Mouse (Mus musculus) neural tube, embryonic 13.5 days (tissue): ENCODE data around the gene Oxct1. TPM values are rescaled to one million over a fixed set of nuclear protein-coding genes. Genes with fewer than 3 reads are reported as not detected.

Experiments used
- ATAC-seq: fragments of 200-750 bp; cut with Nextera tagmentation; 2 replicates; pipeline ENCODE4 v1.8.0; 2017; ENCODE audit warnings: low read depth, mild to moderate bottlenecking, moderate TSS enrichment, moderate library complexity
- H3K27ac ChIP-seq: fragments of 300-500 bp; sonication (generic); replicated peaks from 2 replicates; pipeline ENCODE4 v1.5.1; 2015; ENCODE audit warnings: moderate library complexity, mild to moderate bottlenecking, inconsistent platforms
- H3K27me3 ChIP-seq: fragments of 300-500 bp; sonication (generic); 2 replicates; pipeline ENCODE4 v1.6.1; 2015; ENCODE audit warnings: mild to moderate bottlenecking, inconsistent platforms
- H3K36me3 ChIP-seq: fragments of 300-500 bp; sonication (generic); 2 replicates; pipeline ENCODE4 v1.6.1; 2015; ENCODE audit warnings: mild to moderate bottlenecking, inconsistent platforms
- H3K4me1 ChIP-seq: fragments of 300-500 bp; sonication (generic); replicated peaks from 2 replicates; pipeline ENCODE4 v1.6.1; 2015; ENCODE audit warnings: inconsistent platforms
- H3K4me2 ChIP-seq: fragments of 300-500 bp; sonication (generic); 2 replicates; pipeline ENCODE4 v1.6.1; 2015; ENCODE audit warnings: inconsistent platforms, mild to moderate bottlenecking, moderate library complexity
- H3K4me3 ChIP-seq: fragments of 300-500 bp; sonication (generic); 2 replicates; pipeline ENCODE4 v1.5.1; 2015; ENCODE audit warnings: mild to moderate bottlenecking, inconsistent platforms
- H3K9ac ChIP-seq: fragments of 300-500 bp; sonication (generic); 2 replicates; pipeline ENCODE4 v1.6.1; 2015; ENCODE audit warnings: moderate library complexity, mild to moderate bottlenecking, inconsistent platforms
- H3K9me3 ChIP-seq: fragments of 300-500 bp; sonication (generic); 2 replicates; pipeline ENCODE4 v1.6.1; 2016; ENCODE audit warnings: inconsistent platforms
- WGBS: fragments of 180-500 bp; shearing (Covaris S2); methylation state at CpG from one replicate; pipeline ENCODE4 v1.1.7; 2015; 5-methylcytosine and 5-hydroxymethylcytosine counted together
- polyA plus RNA-seq: library from polyadenylated mRNA; unstranded; fragments of >200 nt; fragmentation: Nextera tagmentation; extraction: Ambion mirVana; gene quantifications from 2 replicates; pipeline ENCODE4 v1.2.1, GENCODE M21; 2015

Oxct1 gene
- polyA plus RNA-seq, 1 experiment from 2014 or later = 240 TPM

- 38% methylated on average over 7 of the region's 7 CpGs for WGBS
- H3K4me1 ChIP-seq = 0 out of 2 replicates have a peak, but pooled peaks cover 2% of the 10 kb centered on the region
- no peak overlapping the region for H3K9ac ChIP-seq
- no peaks in the 10 kb centered on the region for H3K27me3 ChIP-seq
- peaks cover 18% of the 10 kb centered on the region for H3K36me3 ChIP-seq
- ATAC-seq = peak; percentile 63; the same call in 1 of the 2 replicates
- no peaks in the 10 kb centered on the region for H3K9me3 ChIP-seq
- H3K4me2 ChIP-seq = no peak overlapping the region
- H3K27ac ChIP-seq = no peak overlapping the region
- H3K4me3 ChIP-seq = no peak overlapping the region
These were observed 61.7 kb downstream of the Oxct1 start for GRCm38 (mm10) chr15:4087914-4088313.

GRCm38 (mm10) chr15:4090601-4091000, 64.4 kb downstream of the Oxct1 start:
- Histone ChIP-seq H3K9ac (no peak overlapping the region), H3K9me3 (no peaks in the 10 kb centered on the region), H3K4me3 (no peak overlapping the region), H3K27me3 (no peaks in the 10 kb centered on the region), H3K27ac (no peak overlapping the region), H3K4me1 (0 out of 2 replicates have a peak, but pooled peaks cover 2% of the 10 kb centered on the region), H3K4me2 (no peak overlapping the region), H3K36me3 (peaks cover 24% of the 10 kb centered on the region)
- WGBS = 68% methylated on average over 3 of the region's 3 CpGs
- ATAC-seq = no peak

- no peak for ATAC-seq
- Histone ChIP-seq H3K27ac (no peak overlapping the region), H3K4me3 (no peak overlapping the region), H3K9me3 (no peaks in the 10 kb centered on the region), H3K9ac (no peak overlapping the region), H3K4me2 (no peak overlapping the region), H3K4me1 (no peaks in the 10 kb centered on the region), H3K36me3 (peaks cover 25% of the 10 kb centered on the region), H3K27me3 (no peaks in the 10 kb centered on the region)
- 96% methylated on average over 2 of the region's 2 CpGs for WGBS
These were observed 66.4 kb downstream of the Oxct1 start for GRCm38 (mm10) chr15:4092586-4092985.

GRCm38 (mm10) chr15:4100341-4100921, 74.2 kb downstream of the Oxct1 start:
- Histone ChIP-seq H3K9me3 (no peaks in the 10 kb centered on the region), H3K36me3 (peaks cover 33% of the 10 kb centered on the region), H3K4me3 (no peak overlapping the region), H3K4me1 (peaks cover 13% of the 10 kb centered on the region), H3K27me3 (no peaks in the 10 kb centered on the region), H3K4me2 (no peak overlapping the region), H3K9ac (no peak overlapping the region), H3K27ac (no peak overlapping the region)
- 86% methylated on average over 10 of the region's 10 CpGs for WGBS
- ATAC-seq = no peak

- no peak overlapping the region for H3K4me2 ChIP-seq
- no peaks in the 10 kb centered on the region for H3K9me3 ChIP-seq
- no peaks in the 10 kb centered on the region for H3K27me3 ChIP-seq
- ATAC-seq = no peak
- 76% methylated on average over 10 of the region's 10 CpGs for WGBS
- H3K4me1 ChIP-seq = peaks cover 15% of the 10 kb centered on the region
- H3K9ac ChIP-seq = no peak overlapping the region
- H3K27ac ChIP-seq = no peak overlapping the region
- no peak overlapping the region for H3K4me3 ChIP-seq
- H3K36me3 ChIP-seq = peaks cover 31% of the 10 kb centered on the region
These were observed 74.8 kb downstream of the Oxct1 start for GRCm38 (mm10) chr15:4101025-4101424.

- H3K4me2 ChIP-seq = no peak overlapping the region
- no peaks in the 10 kb centered on the region for H3K9me3 ChIP-seq
- WGBS = 76% methylated on average over 12 of the region's 12 CpGs
- H3K27ac ChIP-seq = peak overlapping the region; percentile 54; the same call in 1 of the 2 replicates
- H3K9ac ChIP-seq = no peak overlapping the region
- no peak overlapping the region for H3K4me3 ChIP-seq
- no peak for ATAC-seq
- peaks cover 26% of the 10 kb centered on the region for H3K36me3 ChIP-seq
- H3K4me1 ChIP-seq = peaks cover 15% of the 10 kb centered on the region
- no peaks in the 10 kb centered on the region for H3K27me3 ChIP-seq
These were observed 78.1 kb downstream of the Oxct1 start for GRCm38 (mm10) chr15:4104319-4104718.

- WGBS = 36% methylated on average over 4 of the region's 4 CpGs
- ATAC-seq = peak; percentile 91
- H3K4me3 ChIP-seq = no peak overlapping the region
These were observed 79.3 kb downstream of the Oxct1 start for GRCm38 (mm10) chr15:4105498-4105897.

GRCm38 (mm10) chr15:4119962-4120361, 93.8 kb downstream of the Oxct1 start:
- ATAC-seq = no peak
- 81% methylated on average over 6 of the region's 6 CpGs for WGBS
- H3K4me3 ChIP-seq = no peak overlapping the region

More at GRCm38 (mm10) chr15:4105498-4105897, 79.3 kb downstream of the Oxct1 start:
- Histone ChIP-seq H3K4me2 (no peak overlapping the region), H3K4me1 (peaks cover 15% of the 10 kb centered on the region), H3K27ac (peak overlapping the region; percentile 54), H3K9ac (no peak overlapping the region), H3K9me3 (no peaks in the 10 kb centered on the region), H3K36me3 (peaks cover 19% of the 10 kb centered on the region), H3K27me3 (no peaks in the 10 kb centered on the region)

GRCm38 (mm10) chr15:4124648-4125047, 98.5 kb downstream of the Oxct1 start:
- Histone ChIP-seq H3K4me3 (no peak overlapping the region), H3K9ac (no peak overlapping the region), H3K27me3 (no peaks in the 10 kb centered on the region), H3K9me3 (no peaks in the 10 kb centered on the region), H3K27ac (no peak overlapping the region), H3K4me2 (no peak overlapping the region), H3K36me3 (peaks cover 12% of the 10 kb centered on the region), H3K4me1 (peaks cover 6% of the 10 kb centered on the region; the same call in 1 of the 2 replicates)
- ATAC-seq = no peak
- 47% methylated on average over 3 of the region's 3 CpGs for WGBS

More at GRCm38 (mm10) chr15:4119962-4120361, 93.8 kb downstream of the Oxct1 start:
- H3K9me3 ChIP-seq = no peaks in the 10 kb centered on the region
- no peak overlapping the region for H3K9ac ChIP-seq
- no peaks in the 10 kb centered on the region for H3K27me3 ChIP-seq
- H3K4me2 ChIP-seq = no peak overlapping the region
- H3K36me3 ChIP-seq = no peaks in the 10 kb centered on the region
- H3K27ac ChIP-seq = no peak overlapping the region
- peaks cover 6% of the 10 kb centered on the region; the same call in 1 of the 2 replicates for H3K4me1 ChIP-seq

GRCm38 (mm10) chr15:4138524-4138923, 112.3 kb downstream of the Oxct1 start:
- H3K4me2 ChIP-seq = no peak overlapping the region
- no peak overlapping the region for H3K4me3 ChIP-seq
- no peak overlapping the region for H3K27ac ChIP-seq
- peaks cover 4% of the 10 kb centered on the region; the same call in 1 of the 2 replicates for H3K9me3 ChIP-seq
- H3K36me3 ChIP-seq = peaks cover 12% of the 10 kb centered on the region
- H3K27me3 ChIP-seq = no peaks in the 10 kb centered on the region
- no peak for ATAC-seq
- 14% methylated on average over 1 of the region's 1 CpGs for WGBS
- H3K9ac ChIP-seq = no peak overlapping the region
- H3K4me1 ChIP-seq = no peaks in the 10 kb centered on the region

GRCm38 (mm10) chr15:4139516-4139915, 113.3 kb downstream of the Oxct1 start:
- H3K9me3 ChIP-seq = peaks cover 4% of the 10 kb centered on the region; the same call in 1 of the 2 replicates
- H3K4me3 ChIP-seq = no peak overlapping the region
- H3K27me3 ChIP-seq = no peaks in the 10 kb centered on the region
- H3K4me2 ChIP-seq = no peak overlapping the region
- H3K9ac ChIP-seq = no peak overlapping the region
- WGBS = 87% methylated on average over 12 of the region's 12 CpGs
- no peak for ATAC-seq
- no peaks in the 10 kb centered on the region for H3K4me1 ChIP-seq
- H3K27ac ChIP-seq = no peak overlapping the region
- H3K36me3 ChIP-seq = peaks cover 21% of the 10 kb centered on the region

- ATAC-seq = no peak
- Histone ChIP-seq H3K4me3 (no peak overlapping the region), H3K36me3 (peaks cover 22% of the 10 kb centered on the region), H3K4me1 (no peaks in the 10 kb centered on the region), H3K27ac (no peak overlapping the region), H3K27me3 (no peaks in the 10 kb centered on the region), H3K9me3 (no peaks in the 10 kb centered on the region), H3K9ac (no peak overlapping the region), H3K4me2 (no peak overlapping the region)
- WGBS = 87% methylated on average over 5 of the region's 5 CpGs
These were observed 119.2 kb downstream of the Oxct1 start for GRCm38 (mm10) chr15:4145352-4145751.

GRCm38 (mm10) chr15:4147700-4148099, 121.5 kb downstream of the Oxct1 start:
- H3K27ac ChIP-seq = no peak overlapping the region
- H3K27me3 ChIP-seq = no peaks in the 10 kb centered on the region
- H3K36me3 ChIP-seq = peaks cover 27% of the 10 kb centered on the region
- H3K4me3 ChIP-seq = no peak overlapping the region
- 81% methylated on average over 2 of the region's 2 CpGs for WGBS
- no peak for ATAC-seq
- H3K4me1 ChIP-seq = no peaks in the 10 kb centered on the region
- H3K9ac ChIP-seq = no peak overlapping the region
- H3K4me2 ChIP-seq = no peak overlapping the region
- no peaks in the 10 kb centered on the region for H3K9me3 ChIP-seq
